Comparison of ENCODE assay signal across 1 mouse cellular context in genomic region chr8:70869601-70870041, GRCm38 (mm10).
TF ChIP-seq lines count a peak whose summit lies in the region.

No protein-coding gene starts in this region.

TF ChIP-seq in C2C12, 6 proteins besides CTCF, POLR2A, EP300 and RAD21:
- TF ChIP-seq CEBPB (IDR thresholded peaks at IDR 0.05; ENCODE audit: low read depth) (no peak), USF1 (IDR thresholded peaks at IDR 0.05; ENCODE audit: low read depth) (no peak), MYOG (IDR thresholded peaks at IDR 0.05; ENCODE audit: control insufficient read depth, extremely low read depth, insufficient read length) (no peak), MYOD1 (IDR thresholded peaks at IDR 0.05; ENCODE audit: control insufficient read depth, insufficient read length, low read depth) (no peak), MAX (IDR thresholded peaks at IDR 0.05) (no peak), FOSL1 (IDR thresholded peaks at IDR 0.05; ENCODE audit: insufficient read depth, low read length, poor library complexity, severe bottlenecking) (no peak)
